Mouse (Mus musculus): ENCODE measurements at regions not wholly inside any gene's neighbourhood (a gene's known extent, or its start where the extent isn't known, plus 50 kb on each side); places are given as distances from the start of the nearest gene placed in this dataset.
A peak's percentile ranks its signal among the peaks of the same experiment; 100 is the strongest.
"Not testable (repeated sequence)": the region's sequence is repeated elsewhere in the genome, so short reads cannot be mapped to it uniquely, and the experiment has no call there.

DNA sequence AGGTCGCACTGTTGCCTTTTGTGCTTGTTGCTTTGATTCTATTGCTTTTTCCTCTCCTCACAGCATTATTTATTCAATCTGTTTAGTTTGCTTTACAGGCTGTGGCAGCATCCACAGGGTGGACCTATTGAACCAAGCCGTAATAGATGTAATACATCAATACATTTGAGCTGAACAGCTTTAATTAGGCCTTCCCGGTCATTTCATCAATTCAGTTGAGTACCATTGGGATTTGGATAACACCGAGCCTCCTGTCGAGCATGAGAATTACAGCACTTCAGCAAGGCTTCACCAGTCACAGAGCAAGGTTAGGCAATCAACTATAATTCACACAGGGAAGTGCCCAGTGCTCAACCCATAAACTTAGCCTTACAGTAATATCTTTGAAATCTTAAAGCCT, 1701.8 kb downstream of the Olfm4 start:
- DNase-seq = no peak

DNA sequence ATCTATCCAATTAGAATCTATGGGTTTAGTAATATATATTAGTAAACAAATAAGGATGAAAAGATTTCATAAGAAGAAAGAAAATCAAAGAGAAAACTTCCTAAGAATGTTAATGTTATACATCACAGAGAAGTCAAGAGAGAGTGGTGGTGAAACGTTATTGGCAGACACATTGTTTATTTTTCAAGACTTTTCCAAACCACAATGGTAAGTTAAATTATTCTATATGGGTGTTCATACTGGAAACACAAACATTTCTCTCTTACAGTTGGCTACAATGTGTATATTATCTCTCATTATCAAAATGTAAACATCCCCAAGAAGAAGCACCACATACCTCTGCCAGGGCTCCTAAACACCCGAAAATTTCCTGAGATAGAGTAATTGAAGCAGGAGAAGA, 1708.4 kb downstream of the Olfm4 start:
- not testable (repeated sequence) for DNase-seq

DNA sequence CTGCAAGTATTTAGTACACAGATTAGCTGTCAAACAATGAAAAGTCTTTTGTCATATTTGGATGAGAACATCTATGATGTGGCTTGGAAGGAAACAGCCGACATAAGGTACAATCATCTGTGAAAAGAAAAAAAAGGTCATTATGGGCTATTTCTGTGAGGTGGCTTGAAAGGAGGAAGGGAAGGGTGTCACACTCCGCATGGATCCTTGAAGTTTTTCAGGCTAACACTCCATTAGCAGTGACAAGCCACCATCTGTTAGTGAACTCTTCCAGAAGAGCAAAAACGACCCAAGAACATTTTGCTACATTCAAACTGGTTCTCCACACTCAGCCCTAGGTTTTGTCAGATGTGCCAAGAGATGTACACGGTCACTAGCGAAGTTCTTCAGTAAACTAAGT, 1732.2 kb downstream of the Olfm4 start:
- peak; percentile 12 for DNase-seq

Data from layer of hippocampus, adult 9-11 months (tissue).